Mouse (Mus musculus) adrenal gland, postnatal 25 days (tissue): ENCODE results near the gene Klkb1. TPM values are rescaled to one million over a fixed set of nuclear protein-coding genes. Genes with fewer than 3 reads are reported as not detected.
"Not testable (repeated sequence)": the region's sequence is repeated elsewhere in the genome, so short reads cannot be mapped to it uniquely, and the experiment has no call there.

Experiments
- DNase-seq: peaks from one replicate; pipeline ENCODE4 v3.0.0; 2021; ENCODE audit warnings: mixed read lengths
- long read RNA-seq: library from polyadenylated mRNA; stranded (forward); transcript quantifications from one replicate; pipeline ENCODE4 v2.0.0, GENCODE M21; 2021
- total RNA-seq: library from RNA; stranded (reverse); gene quantifications from 2 replicates; pipeline ENCODE4 v1.2.3, GENCODE M21; 2021

Klkb1 gene
- total RNA-seq: 0.81 TPM in 1 of 2 replicates, not detected in the other
- long read RNA-seq, full-length matches to known transcripts: 20 of 28 reads
- long read RNA-seq, partial matches to known transcripts: 1 of 28 reads
- long read RNA-seq, other reads (novel, unspliced or antisense): 7 of 28 reads

GRCm38 (mm10) chr8:45294687-45295086, at the start of gene Klkb1:
TSS of gene Klkb1 (minus strand) at chr8:45294859.
- no peak for DNase-seq

GRCm38 (mm10) chr8:45344298-45344697, 49.6 kb upstream of the Klkb1 start:
- no peak for DNase-seq

GRCm38 (mm10) chr8:45341630-45342628, 47.3 kb upstream of the Klkb1 start:
- DNase-seq: no peak

- peak; percentile 32 for DNase-seq
Measured at GRCm38 (mm10) chr8:45333493-45333892, 38.8 kb upstream of the Klkb1 start.

GRCm38 (mm10) chr8:45332685-45333409, 38.2 kb upstream of the Klkb1 start, which contains the start of gene Cyp4v3:
TSS of gene Cyp4v3 (minus strand) at chr8:45333216.
- DNase-seq: peak; percentile 77

- no peak for DNase-seq
Measured at GRCm38 (mm10) chr8:45330856-45331255, 36.2 kb upstream of the Klkb1 start.

GRCm38 (mm10) chr8:45329206-45329980, 34.7 kb upstream of the Klkb1 start:
- DNase-seq: no peak

GRCm38 (mm10) chr8:45327076-45327475, 32.4 kb upstream of the Klkb1 start:
- DNase-seq: not testable (repeated sequence)

- no peak for DNase-seq
Measured at GRCm38 (mm10) chr8:45324151-45324550, 29.5 kb upstream of the Klkb1 start.

- DNase-seq: no peak
Measured at GRCm38 (mm10) chr8:45321365-45321764, 26.7 kb upstream of the Klkb1 start.

GRCm38 (mm10) chr8:45320930-45321329, 26.3 kb upstream of the Klkb1 start:
- DNase-seq: no peak

GRCm38 (mm10) chr8:45310967-45311366, 16.3 kb upstream of the Klkb1 start:
- DNase-seq: no peak

- DNase-seq: no peak
Measured at GRCm38 (mm10) chr8:45308366-45308765, 13.7 kb upstream of the Klkb1 start, which contains the start of gene Gm45753. TSS of gene Gm45753 (minus strand) at chr8:45308466.

- no peak for DNase-seq
Measured at GRCm38 (mm10) chr8:45305479-45305878, 10.8 kb upstream of the Klkb1 start.

- DNase-seq: no peak
Measured at GRCm38 (mm10) chr8:45304354-45304753, 9.7 kb upstream of the Klkb1 start.

GRCm38 (mm10) chr8:45302390-45302789, 7.7 kb upstream of the Klkb1 start:
- no peak for DNase-seq

- DNase-seq: no peak
Measured at GRCm38 (mm10) chr8:45295276-45295675, 617 bp upstream of the Klkb1 start.

GRCm38 (mm10) chr8:45291790-45292189, 2.9 kb downstream of the Klkb1 start:
- no peak for DNase-seq

- no peak for DNase-seq
Measured at GRCm38 (mm10) chr8:45281630-45282029, 13.0 kb downstream of the Klkb1 start.

- DNase-seq: no peak
Measured at GRCm38 (mm10) chr8:45277453-45277852, 17.2 kb downstream of the Klkb1 start.

- no peak for DNase-seq
Measured at GRCm38 (mm10) chr8:45274317-45274716, 20.3 kb downstream of the Klkb1 start.

GRCm38 (mm10) chr8:45269056-45269455, 25.6 kb downstream of the Klkb1 start:
- DNase-seq: no peak
